Mouse (Mus musculus) neural tube, embryonic 15.5 days (tissue): ENCODE measurements at regions not wholly inside any gene's neighbourhood (a gene's known extent, or its start where the extent isn't known, plus 50 kb on each side); places are given as distances from the start of the nearest gene placed in this dataset.

Experiments
- ATAC-seq: fragments of 200-750 bp; cut with Nextera tagmentation; 2 replicates; pipeline ENCODE4 v1.8.0; 2017; ENCODE audit warnings: mild to moderate bottlenecking, moderate TSS enrichment, moderate library complexity; ENCODE audit not compliant: low FRiP score
- H3K27ac ChIP-seq: fragments of 300-500 bp; sonication (generic); replicated peaks from 2 replicates; pipeline ENCODE4 v1.5.1; 2015; ENCODE audit warnings: mild to moderate bottlenecking, inconsistent platforms
- H3K27me3 ChIP-seq: fragments of 300-500 bp; sonication (generic); replicated peaks from 2 replicates; pipeline ENCODE4 v1.6.1; 2015; ENCODE audit warnings: inconsistent platforms
- H3K36me3 ChIP-seq: fragments of 300-500 bp; sonication (generic); 2 replicates; pipeline ENCODE4 v1.6.1; 2015; ENCODE audit warnings: inconsistent platforms
- H3K4me1 ChIP-seq: fragments of 300-500 bp; sonication (generic); 2 replicates; pipeline ENCODE4 v1.6.1; 2015; ENCODE audit warnings: inconsistent platforms
- H3K4me2 ChIP-seq: fragments of 300-500 bp; sonication (generic); 2 replicates; pipeline ENCODE4 v1.6.1; 2015; ENCODE audit warnings: inconsistent platforms, mild to moderate bottlenecking, moderate library complexity
- H3K4me3 ChIP-seq: fragments of 300-500 bp; sonication (generic); replicated peaks from 2 replicates; pipeline ENCODE4 v1.5.1; 2015; ENCODE audit warnings: mild to moderate bottlenecking, inconsistent platforms
- H3K9ac ChIP-seq: fragments of 300-500 bp; sonication (generic); replicated peaks from 2 replicates; pipeline ENCODE4 v1.6.1; 2015; ENCODE audit warnings: mild to moderate bottlenecking, inconsistent platforms
- H3K9me3 ChIP-seq: fragments of 300-500 bp; sonication (generic); replicated peaks from 2 replicates; pipeline ENCODE4 v1.6.1; 2016; ENCODE audit warnings: inconsistent platforms
- WGBS: fragments of 180-500 bp; shearing (Covaris S2); methylation state at CpG from one replicate; pipeline ENCODE4 v1.1.7; 2015; ENCODE audit warnings: mixed read lengths; 5-methylcytosine and 5-hydroxymethylcytosine counted together

DNA sequence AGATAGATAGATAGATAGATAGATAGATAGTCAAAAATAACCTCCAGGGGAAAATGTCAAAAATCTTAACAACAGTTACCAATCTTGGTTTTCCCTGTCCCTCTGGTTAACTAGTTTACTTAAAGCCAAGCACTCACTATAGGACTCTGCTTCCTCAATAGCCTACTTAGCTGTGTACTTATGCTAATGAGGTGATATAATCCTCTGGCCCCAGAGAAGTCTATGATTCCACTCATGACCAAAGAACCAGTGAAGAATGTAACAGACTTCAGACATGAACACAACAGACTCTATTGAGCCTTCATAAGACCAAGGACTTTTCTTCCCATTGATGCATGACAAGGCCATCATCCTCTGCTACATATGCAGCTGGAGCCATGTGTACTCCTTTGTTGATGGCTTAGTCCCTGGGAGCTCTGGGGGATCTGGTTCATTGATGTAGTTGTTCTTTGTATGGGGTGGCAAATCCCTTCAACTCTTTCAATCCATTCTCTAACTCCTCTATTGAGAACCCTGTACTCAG is 589.9 kb upstream of the Dpp10 start:
- Histone ChIP-seq H3K36me3 (no peaks in the 10 kb centered on the region), H3K4me2 (no peak overlapping the region), H3K27ac (no peak overlapping the region), H3K27me3 (no peaks in the 10 kb centered on the region), H3K4me3 (no peak overlapping the region), H3K4me1 (no peaks in the 10 kb centered on the region), H3K9me3 (no peaks in the 10 kb centered on the region), H3K9ac (no peak overlapping the region)
- no peak for ATAC-seq

DNA sequence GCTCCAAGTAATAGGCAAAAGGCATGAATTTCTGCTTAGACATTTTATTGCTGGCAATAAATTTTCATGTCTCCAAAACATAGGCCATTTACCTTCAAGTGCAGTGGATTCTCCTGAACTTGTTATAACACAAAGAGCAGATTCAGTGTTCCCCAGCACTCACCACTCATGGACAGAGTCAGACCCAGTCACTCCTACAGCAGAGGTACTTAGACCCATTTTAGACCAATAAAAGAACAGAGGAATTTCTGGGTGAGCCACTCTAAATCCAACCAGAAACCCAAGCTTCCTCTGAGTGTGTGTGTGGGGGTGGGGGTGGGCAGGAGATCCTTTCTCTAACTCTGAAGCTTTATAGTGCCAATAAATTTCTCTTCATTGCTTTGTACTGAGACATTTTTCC is 584.7 kb upstream of the Dpp10 start:
- H3K27me3 ChIP-seq = no peaks in the 10 kb centered on the region
- H3K27ac ChIP-seq = no peak overlapping the region
- H3K4me1 ChIP-seq = no peaks in the 10 kb centered on the region
- no peaks in the 10 kb centered on the region for H3K36me3 ChIP-seq
- no peak for ATAC-seq
- no peak overlapping the region for H3K4me2 ChIP-seq
- H3K9me3 ChIP-seq = no peaks in the 10 kb centered on the region
- no peak overlapping the region for H3K9ac ChIP-seq
- H3K4me3 ChIP-seq = no peak overlapping the region

DNA sequence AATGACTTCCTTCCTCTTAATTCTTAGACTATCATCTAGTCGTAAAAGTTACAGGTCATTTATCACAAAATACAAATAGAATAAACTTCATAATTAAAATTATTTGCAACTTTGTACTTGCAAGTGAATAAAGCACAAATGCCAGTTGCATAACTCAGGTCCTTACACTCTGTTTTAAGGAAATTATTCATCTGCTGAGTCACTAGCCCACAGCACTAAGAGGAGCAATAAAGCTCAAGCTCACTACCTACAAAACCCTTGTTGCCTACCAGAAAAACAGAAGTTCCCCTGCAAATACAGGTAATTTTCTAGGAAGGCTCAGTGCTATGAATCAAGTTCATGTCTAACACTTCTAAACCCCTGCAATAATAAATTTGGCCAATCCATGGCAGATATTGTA is 539.3 kb upstream of the Dpp10 start:
- 92% methylated on average over 1 of the region's 1 CpGs for WGBS
- Histone ChIP-seq H3K27ac (no peak overlapping the region), H3K27me3 (no peaks in the 10 kb centered on the region), H3K9me3 (no peaks in the 10 kb centered on the region), H3K4me1 (no peaks in the 10 kb centered on the region), H3K36me3 (no peaks in the 10 kb centered on the region), H3K4me3 (no peak overlapping the region), H3K9ac (no peak overlapping the region), H3K4me2 (no peak overlapping the region)
- no peak for ATAC-seq
